Mouse (Mus musculus): ENCODE data around the gene Repin1. TPM values are rescaled to one million over a fixed set of nuclear protein-coding genes. Genes with fewer than 3 reads are reported as not detected.

The Repin1 gene
- 44.0 and 69.3 TPM in 2 replicates for polyA plus RNA-seq (2012; rRNA removed; ENCODE audit: low replicate concordance)

GRCm38 (mm10) chr6:48593158-48594042, at the start of gene Repin1, which contains the start of gene Gm44965:
TSS of gene Repin1 (plus strand) at chr6:48593883.
TSS of gene Gm44965 (plus strand) at chr6:48593941.

DNA sequence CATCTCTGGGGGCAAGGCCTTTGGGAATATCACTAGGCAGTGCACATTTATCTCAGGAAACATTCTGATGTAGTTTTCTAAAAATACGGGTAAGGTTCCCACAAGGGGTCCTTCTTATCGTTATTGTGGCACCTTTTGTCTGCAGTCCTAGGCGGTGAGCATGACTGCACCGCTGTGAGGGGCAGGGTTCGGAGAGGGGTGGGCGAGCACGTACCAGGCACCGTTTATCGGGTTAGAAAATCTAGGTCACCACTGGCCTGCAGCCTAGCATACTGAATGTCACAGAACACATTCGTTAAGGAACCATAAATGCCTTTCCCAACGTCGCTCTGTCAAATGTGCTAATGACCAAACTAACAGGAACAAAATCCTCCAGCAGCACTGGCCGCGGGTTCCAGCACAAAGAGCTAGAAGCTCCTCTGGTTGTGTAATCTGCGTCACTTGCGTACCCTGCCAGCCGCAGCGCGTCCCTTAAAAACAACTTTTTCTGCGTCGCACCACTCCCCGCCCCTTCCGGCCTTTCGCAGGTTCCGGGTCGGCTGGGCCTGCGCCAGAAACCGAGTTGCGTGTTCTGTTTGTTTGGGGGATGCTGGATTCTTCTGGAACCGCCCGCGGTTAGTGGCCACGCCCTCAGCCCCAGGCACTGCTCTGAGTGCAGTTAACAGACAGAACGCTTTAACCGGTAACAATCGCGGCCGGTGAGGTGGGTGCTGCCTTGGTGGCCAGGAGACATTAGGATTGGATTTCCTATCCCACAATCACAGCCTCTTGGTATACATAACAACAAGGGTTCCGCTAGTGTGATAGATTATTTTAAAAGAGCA, 39.2 kb upstream of the Repin1 start, which contains the start of gene Lrrc61:
Gene Lrrc61, plus strand, starts transcription at position 517 of the 824 bp plus-strand sequence.

DNA sequence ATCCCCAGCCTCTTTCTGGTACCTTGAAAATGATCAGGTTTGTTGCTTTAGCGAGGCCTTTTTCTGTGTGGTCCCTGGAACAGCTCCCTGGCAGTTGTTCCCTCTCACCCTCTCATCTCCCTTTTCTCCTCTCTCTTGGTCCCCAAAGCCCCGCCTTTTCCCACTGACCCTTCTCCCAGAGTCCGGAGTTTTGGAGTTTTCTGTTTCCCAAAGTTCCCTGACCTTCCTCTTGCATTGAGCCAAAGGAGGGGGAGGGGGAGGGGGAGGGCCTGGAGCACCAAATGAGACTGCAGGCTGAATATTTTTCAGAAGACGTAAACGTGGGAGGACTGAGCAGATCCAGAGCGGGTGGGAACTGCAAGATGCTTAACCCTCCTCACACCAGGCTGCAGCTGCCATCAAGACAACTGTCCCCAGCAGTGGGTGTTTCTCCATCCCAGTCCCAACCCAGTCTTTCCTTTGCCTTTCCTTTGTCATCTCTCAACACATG, 21.1 kb upstream of the Repin1 start, which contains the start of gene Rarres2:
Gene Rarres2, minus strand, starts transcription at position 218 of the 490 bp plus-strand sequence.

GRCm38 (mm10) chr6:48589194-48589750, 4.4 kb upstream of the Repin1 start, which contains the start of gene Gm45021:
TSS of gene Gm45021 (plus strand) at chr6:48589610.

DNA sequence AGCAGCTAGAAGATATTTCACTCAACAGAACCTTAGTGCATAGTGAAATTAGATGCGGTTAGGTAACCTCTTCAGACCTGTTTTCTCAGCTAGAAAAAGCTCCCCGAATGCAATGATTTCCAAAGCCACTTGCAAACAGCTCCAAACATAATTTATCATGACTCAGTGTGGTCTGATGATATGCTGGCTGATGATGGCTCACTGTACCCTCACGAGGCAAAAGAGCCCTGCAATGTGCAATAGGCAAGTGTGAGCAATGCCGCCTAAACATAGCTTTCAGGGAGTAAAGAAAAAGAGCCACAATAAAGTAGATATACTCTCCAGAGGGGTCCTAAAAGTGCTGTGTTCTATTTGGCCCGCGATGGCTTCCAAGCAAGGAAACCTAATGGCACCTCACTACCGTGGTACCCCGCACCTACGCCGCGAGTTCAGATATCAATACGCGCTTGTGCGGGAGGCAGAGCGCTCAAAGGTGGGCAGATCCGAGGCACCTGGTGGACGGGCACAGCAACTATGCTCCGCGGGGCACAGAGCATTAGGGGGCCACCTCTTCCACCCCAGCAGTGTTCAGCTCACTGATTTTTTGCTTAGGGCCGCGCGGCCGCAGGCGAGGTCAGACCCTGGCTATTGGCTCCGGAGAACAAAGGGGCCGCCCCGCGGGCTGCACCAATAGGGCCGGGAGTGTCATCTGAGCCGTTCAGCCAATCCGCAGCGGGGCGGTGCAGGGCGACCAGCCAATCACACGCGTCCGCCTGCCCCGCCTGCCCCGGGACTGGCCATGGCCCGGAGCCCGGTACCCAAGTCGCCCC, 7.8 kb downstream of the Repin1 start, which contains the start of gene Zfp775:
Gene Zfp775, plus strand, starts transcription at position 793 of the 809 bp plus-strand sequence.

DNA sequence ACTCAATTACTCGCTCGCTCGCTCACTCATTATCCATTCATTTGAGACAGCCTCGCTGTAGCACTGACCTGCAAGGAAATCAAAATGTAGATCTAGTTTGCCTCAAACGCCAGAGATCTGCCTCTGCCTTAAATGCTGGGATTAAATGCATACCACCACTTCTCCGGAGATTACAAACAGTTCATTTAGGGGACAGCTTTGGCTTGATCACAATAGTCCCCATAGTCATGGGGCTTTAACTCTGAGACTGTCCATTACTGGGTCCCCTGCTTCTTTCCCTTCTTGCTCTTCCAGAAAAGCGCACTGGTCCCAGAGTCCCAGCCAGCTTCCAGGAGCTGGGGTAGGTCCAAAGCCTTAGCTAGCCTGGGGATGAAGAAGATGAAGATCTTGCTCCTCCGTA, 32.8 kb downstream of the Repin1 start, which contains the start of gene AI854703:
Gene AI854703, plus strand, starts transcription at position 301 of the 400 bp plus-strand sequence.

DNA sequence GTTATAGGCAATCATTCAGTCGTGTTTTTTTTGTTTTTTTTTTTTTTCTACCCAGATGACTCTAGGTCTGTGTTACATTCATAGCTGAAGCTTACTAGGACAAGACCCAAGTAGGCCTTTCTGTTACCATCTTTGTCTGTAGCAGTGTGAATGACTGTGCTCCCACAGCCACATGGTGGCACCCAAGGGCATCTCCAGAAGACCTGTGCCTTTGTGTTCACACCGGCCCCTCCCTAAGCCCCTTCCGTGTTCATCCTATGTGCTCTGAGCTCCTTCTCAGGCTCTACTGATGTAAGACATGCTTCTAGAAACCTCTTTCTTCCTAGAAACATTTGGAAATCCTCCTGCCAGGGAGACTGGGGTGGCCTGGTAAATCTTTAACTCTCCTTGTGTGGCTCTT, 53.3 kb downstream of the Repin1 start, which contains the start of gene Gimap8:
Gene Gimap8, plus strand, starts transcription at position 240 of the 400 bp plus-strand sequence.

Other genes starting within 250 kb of the Repin1 start
- gene Krba1, start 198.3 kb upstream of the Repin1 start, polyA plus RNA-seq (2012; rRNA removed; ENCODE audit: low replicate concordance), result 19.3 and 28.5 TPM in 2 replicates
- gene Zfp467, start 148.1 kb upstream of the Repin1 start, polyA plus RNA-seq (2012; rRNA removed; ENCODE audit: low replicate concordance), result 59.8 and 77.3 TPM in 2 replicates
- gene Sspo, start 145.7 kb upstream of the Repin1 start, polyA plus RNA-seq (2012; rRNA removed; ENCODE audit: low replicate concordance), result 6.8 and 9.4 TPM in 2 replicates
- gene Atp6v0e2, start 56.3 kb upstream of the Repin1 start, polyA plus RNA-seq (2012; rRNA removed; ENCODE audit: low replicate concordance), result 14.1 and 44.0 TPM in 2 replicates
- gene Lrrc61, start 39.1 kb upstream of the Repin1 start, polyA plus RNA-seq (2012; rRNA removed; ENCODE audit: low replicate concordance), result 28.4 and 37.2 TPM in 2 replicates
- gene Rarres2, start 21.1 kb upstream of the Repin1 start, polyA plus RNA-seq (2012; rRNA removed; ENCODE audit: low replicate concordance), result 141 and 205 TPM in 2 replicates
- not detected in 2 replicates for gene Gm45021, start 4.3 kb upstream of the Repin1 start, polyA plus RNA-seq (2012; rRNA removed; ENCODE audit: low replicate concordance)
- gene Gm44965, start 58 bp downstream of the Repin1 start, polyA plus RNA-seq (2012; rRNA removed; ENCODE audit: low replicate concordance), result not detected in 2 replicates
- 5.5 and 9.2 TPM in 2 replicates for gene Zfp775, start 8.2 kb downstream of the Repin1 start, polyA plus RNA-seq (2012; rRNA removed; ENCODE audit: low replicate concordance)
- gene AI854703, start 32.9 kb downstream of the Repin1 start, polyA plus RNA-seq (2012; rRNA removed; ENCODE audit: low replicate concordance), result 2.3 and 2.6 TPM in 2 replicates
- gene Gimap8, start 53.4 kb downstream of the Repin1 start, polyA plus RNA-seq (2012; rRNA removed; ENCODE audit: low replicate concordance), result 9.5 and 11.9 TPM in 2 replicates
- gene Gimap9, start 82.2 kb downstream of the Repin1 start, polyA plus RNA-seq (2012; rRNA removed; ENCODE audit: low replicate concordance), result 4.7 and 7.4 TPM in 2 replicates
- gene Gimap4, start 90.7 kb downstream of the Repin1 start, polyA plus RNA-seq (2012; rRNA removed; ENCODE audit: low replicate concordance), result 45.9 and 83.2 TPM in 2 replicates
- gene Gimap6, start 114.3 kb downstream of the Repin1 start, polyA plus RNA-seq (2012; rRNA removed; ENCODE audit: low replicate concordance), result 23.4 and 35.8 TPM in 2 replicates
- gene Gm28053, start 124.7 kb downstream of the Repin1 start, polyA plus RNA-seq (2012; rRNA removed; ENCODE audit: low replicate concordance), result 0.29 TPM in 1 of 2 replicates, not detected in the other
- 2.8 and 3.2 TPM in 2 replicates for gene Gimap7, start 124.7 kb downstream of the Repin1 start, polyA plus RNA-seq (2012; rRNA removed; ENCODE audit: low replicate concordance)
- 14.8 and 53.3 TPM in 2 replicates for gene Gimap1, start 145.2 kb downstream of the Repin1 start, polyA plus RNA-seq (2012; rRNA removed; ENCODE audit: low replicate concordance)
- 27.6 and 43.3 TPM in 2 replicates for gene Gimap5, start 152.3 kb downstream of the Repin1 start, polyA plus RNA-seq (2012; rRNA removed; ENCODE audit: low replicate concordance)
- 61.7 and 68.3 TPM in 2 replicates for gene Gimap3, start 177.0 kb downstream of the Repin1 start, polyA plus RNA-seq (2012; rRNA removed; ENCODE audit: low replicate concordance)
- gene Tmem176a, start 247.0 kb downstream of the Repin1 start, polyA plus RNA-seq (2012; rRNA removed; ENCODE audit: low replicate concordance), result 117 and 142 TPM in 2 replicates
- gene Tmem176b, start 247.6 kb downstream of the Repin1 start, polyA plus RNA-seq (2012; rRNA removed; ENCODE audit: low replicate concordance), result 317 and 511 TPM in 2 replicates

Measured in mammary gland, adult 2 months (tissue).